Mouse (Mus musculus) lung, embryonic 16.5 days (tissue): ENCODE measurements around the gene Hist1h2bc. TPM values are rescaled to one million over a fixed set of nuclear protein-coding genes. Genes with fewer than 3 reads are reported as not detected.
A peak's percentile ranks its signal among the peaks of the same experiment; 100 is the strongest.
"Not testable (repeated sequence)": the region's sequence is repeated elsewhere in the genome, so short reads cannot be mapped to it uniquely, and the experiment has no call there.

Experiments
- ATAC-seq: fragments of 200-750 bp; cut with Nextera tagmentation; 2 replicates; pipeline ENCODE4 v1.8.0; 2017; ENCODE audit warnings: low read depth, mild to moderate bottlenecking, moderate library complexity
- H3K27ac ChIP-seq: fragments of 300-500 bp; sonication (generic); 2 replicates; pipeline ENCODE4 v1.5.1; 2014; ENCODE audit warnings: mild to moderate bottlenecking, control low read depth, low read length
- H3K27me3 ChIP-seq: fragments of 300-500 bp; sonication (generic); 2 replicates; pipeline ENCODE4 v1.6.1; 2014; ENCODE audit warnings: low read depth, low read length, mixed read lengths; ENCODE audit not compliant: control insufficient read depth, insufficient read depth
- H3K36me3 ChIP-seq: fragments of 300-500 bp; sonication (generic); 2 replicates; pipeline ENCODE4 v1.6.1; 2014; ENCODE audit warnings: low read length; ENCODE audit not compliant: control insufficient read depth, insufficient read depth
- H3K4me1 ChIP-seq: fragments of 300-500 bp; sonication (generic); replicated peaks from 2 replicates; pipeline ENCODE4 v1.6.1; 2014; ENCODE audit warnings: low read length, mixed read lengths; ENCODE audit not compliant: control insufficient read depth, insufficient read depth
- H3K4me2 ChIP-seq: fragments of 300-500 bp; sonication (generic); 2 replicates; pipeline ENCODE4 v1.6.1; 2014; ENCODE audit warnings: low read depth, low read length, control low read depth
- H3K4me3 ChIP-seq: fragments of 300-500 bp; sonication (generic); 2 replicates; pipeline ENCODE4 v1.5.1; 2014; ENCODE audit warnings: mild to moderate bottlenecking, low read length, control low read depth
- H3K9ac ChIP-seq: fragments of 300-500 bp; sonication (generic); 2 replicates; pipeline ENCODE4 v1.6.1; 2014; ENCODE audit warnings: low read length, control low read depth
- H3K9me3 ChIP-seq: fragments of 300-500 bp; sonication (generic); 2 replicates; pipeline ENCODE4 v1.6.1; 2016; ENCODE audit warnings: low read length; ENCODE audit not compliant: control insufficient read depth
- WGBS: fragments of 180-500 bp; shearing (Covaris S2); extraction: QIAGEN DNeasy Blood & Tissue Kit; methylation state at CpG from one replicate; pipeline ENCODE4 v1.1.7; 2014; 5-methylcytosine and 5-hydroxymethylcytosine counted together
- polyA plus RNA-seq: library from polyadenylated mRNA; unstranded; fragments of >200 nt; fragmentation: Nextera tagmentation; extraction: Ambion mirVana; gene quantifications from 2 replicates; pipeline ENCODE4 v1.2.1, GENCODE M21; 2015

The Hist1h2bc gene
- polyA plus RNA-seq, 1 experiment from 2014 or later = 66.1 TPM

GRCm38 (mm10) chr13:23708041-23708440 lies 24.0 kb downstream of the Hist1h2bc start:
- WGBS = 89% methylated on average over 4 of the region's 4 CpGs
- H3K27ac ChIP-seq = no peak overlapping the region
- H3K36me3 ChIP-seq = no peaks in the 10 kb centered on the region
- no peak overlapping the region for H3K4me2 ChIP-seq
- H3K4me3 ChIP-seq = no peak overlapping the region
- H3K27me3 ChIP-seq = no peaks in the 10 kb centered on the region
- no peaks in the 10 kb centered on the region for H3K9me3 ChIP-seq
- no peak for ATAC-seq
- 0 out of 2 replicates have a peak, but pooled peaks cover 4% of the 10 kb centered on the region for H3K4me1 ChIP-seq
- no peak overlapping the region for H3K9ac ChIP-seq

GRCm38 (mm10) chr13:23708654-23709053 lies 24.7 kb downstream of the Hist1h2bc start:
- WGBS = 70% methylated on average over 4 of the region's 4 CpGs
- no peak overlapping the region for H3K9ac ChIP-seq
- H3K9me3 ChIP-seq = no peaks in the 10 kb centered on the region
- no peak for ATAC-seq
- H3K27ac ChIP-seq = no peak overlapping the region
- H3K4me2 ChIP-seq = no peak overlapping the region
- H3K27me3 ChIP-seq = no peaks in the 10 kb centered on the region
- H3K4me3 ChIP-seq = no peak overlapping the region
- H3K36me3 ChIP-seq = no peaks in the 10 kb centered on the region
- H3K4me1 ChIP-seq = 0 out of 2 replicates have a peak, but pooled peaks cover 4% of the 10 kb centered on the region

GRCm38 (mm10) chr13:23709714-23710373 lies 25.8 kb downstream of the Hist1h2bc start:
- Histone ChIP-seq H3K27me3 (no peaks in the 10 kb centered on the region), H3K4me2 (peak overlapping the region; percentile 78), H3K27ac (0 out of 2 replicates have a peak overlapping the region, but pooled peaks have one; percentile 27), H3K9me3 (no peaks in the 10 kb centered on the region), H3K9ac (peak overlapping the region; percentile 69), H3K4me1 (0 out of 2 replicates have a peak, but pooled peaks cover 4% of the 10 kb centered on the region), H3K4me3 (peak overlapping the region; percentile 55), H3K36me3 (no peaks in the 10 kb centered on the region)
- 29% methylated on average over 13 of the region's 15 CpGs for WGBS
- ATAC-seq = peak; percentile 28; the same call in 1 of the 2 replicates

- H3K9ac ChIP-seq = peak within 1 kb of the TSS; percentile 69
- 3% methylated on average over 17 of the region's 17 CpGs for WGBS
- H3K36me3 ChIP-seq = no peaks in the 10 kb centered on the region
- no peaks in the 10 kb centered on the region for H3K27me3 ChIP-seq
- peak; percentile 77 for ATAC-seq
- peak within 1 kb of the TSS; percentile 55 for H3K4me3 ChIP-seq
- H3K4me1 ChIP-seq = 0 out of 2 replicates have a peak, but pooled peaks cover 4% of the 10 kb centered on the region
- peak within 1 kb of the TSS; percentile 78 for H3K4me2 ChIP-seq
- H3K9me3 ChIP-seq = no peaks in the 10 kb centered on the region
- H3K27ac ChIP-seq = 0 out of 2 replicates have a peak within 1 kb of the TSS, but pooled peaks have one; percentile 27
Observed at GRCm38 (mm10) chr13:23710374-23711089, 26.5 kb downstream of the Hist1h2bc start, which contains the start of gene Hfe. Hfe (minus strand) TSS chr13:23710854.

GRCm38 (mm10) chr13:23716261-23717042 lies 32.5 kb downstream of the Hist1h2bc start:
- Histone ChIP-seq H3K4me3 (no peak overlapping the region), H3K9me3 (no peaks in the 10 kb centered on the region), H3K27me3 (no peaks in the 10 kb centered on the region), H3K4me1 (no peaks in the 10 kb centered on the region), H3K27ac (no peak overlapping the region), H3K9ac (no peak overlapping the region), H3K36me3 (no peaks in the 10 kb centered on the region), H3K4me2 (no peak overlapping the region)
- no peak for ATAC-seq
- WGBS = 75% methylated on average over 5 of the region's 5 CpGs

- H3K4me2 ChIP-seq = no peak overlapping the region
- H3K36me3 ChIP-seq = no peaks in the 10 kb centered on the region
- H3K27ac ChIP-seq = no peak overlapping the region
- H3K27me3 ChIP-seq = no peaks in the 10 kb centered on the region
- no peak overlapping the region for H3K4me3 ChIP-seq
- no peaks in the 10 kb centered on the region for H3K9me3 ChIP-seq
- H3K9ac ChIP-seq = no peak overlapping the region
- ATAC-seq = no peak
- H3K4me1 ChIP-seq = no peaks in the 10 kb centered on the region
- 46% methylated on average over 11 of the region's 11 CpGs for WGBS
Observed at GRCm38 (mm10) chr13:23717176-23717575, 33.2 kb downstream of the Hist1h2bc start.

- H3K27me3 ChIP-seq, H3K4me2 ChIP-seq, H3K27ac ChIP-seq, ATAC-seq, H3K4me1 ChIP-seq, H3K4me3 ChIP-seq, H3K36me3 ChIP-seq, H3K9ac ChIP-seq, H3K9me3 ChIP-seq: not testable (repeated sequence)
- 10% methylated on average over 2 of the region's 2 CpGs for WGBS
Observed at GRCm38 (mm10) chr13:23717593-23718245, 33.7 kb downstream of the Hist1h2bc start.

GRCm38 (mm10) chr13:23724239-23724638 lies 40.2 kb downstream of the Hist1h2bc start:
- H3K27me3 ChIP-seq = no peaks in the 10 kb centered on the region
- H3K9me3 ChIP-seq = no peaks in the 10 kb centered on the region
- H3K9ac ChIP-seq = no peak overlapping the region
- H3K27ac ChIP-seq = no peak overlapping the region
- H3K36me3 ChIP-seq = no peaks in the 10 kb centered on the region
- no peak overlapping the region for H3K4me2 ChIP-seq
- no peak overlapping the region for H3K4me3 ChIP-seq
- WGBS = 41% methylated on average over 4 of the region's 4 CpGs
- no peaks in the 10 kb centered on the region for H3K4me1 ChIP-seq
- ATAC-seq = peak; percentile 70
